Mouse (Mus musculus) layer of hippocampus, postnatal 36 days (tissue): ENCODE data around the gene Cradd. TPM values are rescaled to one million over a fixed set of nuclear protein-coding genes. Genes with fewer than 3 reads are reported as not detected.
A peak's percentile ranks its signal among the peaks of the same experiment; 100 is the strongest.

Experiments used
- DNase-seq, 2 experiments: peaks; one replicate each; pipeline ENCODE4 v3.0.0; 2022
- total RNA-seq, 2 experiments: library from RNA; stranded (reverse); gene quantifications; 2 replicates each; pipeline ENCODE4 v1.2.3; 2021

Gene Cradd
- total RNA-seq, 2 experiments from 2014 or later: 5.5 to 5.6 TPM

DNA sequence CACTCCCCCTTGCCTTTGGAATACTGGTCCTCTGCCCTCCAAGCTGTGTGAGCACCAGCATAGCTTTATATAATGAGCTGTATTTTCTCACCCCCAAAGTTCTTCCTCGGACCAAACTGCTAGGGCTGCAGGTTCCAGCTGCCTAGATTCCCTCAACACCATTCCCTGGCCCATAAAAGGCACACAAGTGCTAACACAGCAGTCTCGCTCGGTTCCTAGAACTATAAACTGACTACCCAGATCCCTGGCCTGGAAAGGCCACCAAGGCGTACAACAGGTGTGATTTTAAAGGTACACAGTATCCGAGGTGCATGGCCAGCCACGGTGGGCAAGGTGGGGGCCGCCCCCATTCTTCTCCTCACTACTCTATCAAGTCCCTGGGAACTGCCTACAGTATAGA is 54.8 kb downstream of the Cradd start:
- DNase-seq: no peak

DNA sequence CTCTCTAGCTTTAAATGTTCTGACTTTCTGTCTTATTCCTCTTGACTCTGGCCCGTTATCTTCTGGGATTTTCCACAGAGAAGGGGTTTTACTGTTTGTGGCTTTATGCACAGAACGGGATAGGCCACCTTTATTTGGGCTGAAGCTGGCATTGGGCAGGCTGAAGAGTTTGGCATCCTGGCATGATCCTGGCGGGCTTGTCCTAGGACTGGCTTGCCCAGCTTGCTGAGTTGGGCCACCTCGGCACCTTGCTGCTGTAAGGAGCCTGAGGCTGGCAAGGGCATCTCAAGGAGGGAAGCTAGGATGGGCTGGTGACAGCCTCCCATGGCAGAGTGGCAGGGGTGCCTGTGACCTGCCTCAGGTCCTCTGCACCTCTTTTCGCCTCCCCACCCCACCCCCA is 55.6 kb downstream of the Cradd start:
- no peak for DNase-seq

DNA sequence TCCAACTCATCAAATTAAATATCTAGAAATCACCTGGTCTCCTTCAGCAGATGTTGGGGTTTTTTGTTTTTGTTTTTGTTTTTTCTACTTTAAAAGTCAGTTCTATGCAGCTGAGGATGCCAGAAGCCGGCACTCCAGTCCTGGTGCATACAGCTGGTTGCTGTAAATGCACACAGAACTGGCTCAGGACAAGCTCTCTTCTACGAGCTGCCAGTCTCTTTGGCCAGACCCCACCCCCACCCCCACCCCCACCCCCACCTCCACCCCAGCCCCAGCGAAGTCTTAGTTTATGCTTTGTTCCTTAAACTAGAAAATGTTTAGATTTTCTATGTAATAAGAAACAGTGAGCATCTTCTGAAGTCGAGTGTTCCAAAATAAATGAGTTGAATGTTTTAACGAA is 57.0 kb downstream of the Cradd start:
- DNase-seq: no peak

DNA sequence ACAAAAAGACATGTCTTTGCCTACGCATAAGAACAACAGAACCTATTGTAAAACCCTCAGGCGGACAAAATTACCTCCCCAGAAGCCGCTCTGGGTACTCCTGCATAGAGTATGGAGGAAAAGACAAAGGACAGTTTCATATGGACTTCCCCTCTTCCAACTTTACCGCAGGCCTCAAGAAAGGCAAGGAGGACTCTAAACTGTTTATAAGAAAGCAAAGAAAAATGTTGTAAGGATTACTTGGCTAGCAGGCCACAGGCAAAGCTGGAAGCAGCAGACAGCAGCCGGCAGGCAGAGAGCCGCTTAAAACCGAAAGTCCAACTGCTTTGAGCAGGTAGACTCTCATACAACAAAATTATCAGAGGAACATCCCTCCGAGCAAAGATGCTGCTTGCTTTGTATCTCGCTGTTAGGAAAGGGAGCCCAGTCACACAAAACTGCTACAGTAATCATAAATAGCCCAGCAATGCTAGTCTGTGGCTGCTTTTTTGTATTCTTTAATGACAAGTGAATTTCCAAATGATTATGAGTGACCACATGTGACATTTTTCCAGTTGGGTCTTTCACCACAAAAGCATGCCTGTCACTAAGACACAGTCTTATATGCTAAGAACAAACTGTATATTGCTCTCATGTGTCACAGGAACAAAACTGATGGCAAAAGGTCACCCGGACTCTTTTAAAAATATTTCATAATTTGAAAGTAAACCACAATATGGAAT is 57.7 kb downstream of the Cradd start:
- no peak for DNase-seq

DNA sequence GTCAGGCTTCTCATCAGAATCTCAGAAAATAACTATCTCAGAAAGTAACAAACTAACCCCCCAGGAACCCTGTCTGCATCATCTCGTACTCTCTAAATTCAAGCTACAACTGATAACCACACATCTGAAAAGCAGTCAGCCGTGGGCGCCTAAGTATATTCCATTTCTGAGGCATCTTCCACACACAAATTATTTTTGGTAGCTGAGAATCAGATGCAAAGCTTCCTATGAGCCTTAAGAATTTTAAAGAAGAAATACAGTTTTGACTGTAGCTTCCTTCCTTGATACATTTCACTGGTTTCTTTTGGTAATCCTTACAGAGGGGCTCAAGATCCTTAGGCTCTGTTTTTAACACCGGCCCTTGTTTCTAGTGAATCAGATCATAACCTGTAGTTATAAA is 58.4 kb downstream of the Cradd start:
- no peak for DNase-seq

DNA sequence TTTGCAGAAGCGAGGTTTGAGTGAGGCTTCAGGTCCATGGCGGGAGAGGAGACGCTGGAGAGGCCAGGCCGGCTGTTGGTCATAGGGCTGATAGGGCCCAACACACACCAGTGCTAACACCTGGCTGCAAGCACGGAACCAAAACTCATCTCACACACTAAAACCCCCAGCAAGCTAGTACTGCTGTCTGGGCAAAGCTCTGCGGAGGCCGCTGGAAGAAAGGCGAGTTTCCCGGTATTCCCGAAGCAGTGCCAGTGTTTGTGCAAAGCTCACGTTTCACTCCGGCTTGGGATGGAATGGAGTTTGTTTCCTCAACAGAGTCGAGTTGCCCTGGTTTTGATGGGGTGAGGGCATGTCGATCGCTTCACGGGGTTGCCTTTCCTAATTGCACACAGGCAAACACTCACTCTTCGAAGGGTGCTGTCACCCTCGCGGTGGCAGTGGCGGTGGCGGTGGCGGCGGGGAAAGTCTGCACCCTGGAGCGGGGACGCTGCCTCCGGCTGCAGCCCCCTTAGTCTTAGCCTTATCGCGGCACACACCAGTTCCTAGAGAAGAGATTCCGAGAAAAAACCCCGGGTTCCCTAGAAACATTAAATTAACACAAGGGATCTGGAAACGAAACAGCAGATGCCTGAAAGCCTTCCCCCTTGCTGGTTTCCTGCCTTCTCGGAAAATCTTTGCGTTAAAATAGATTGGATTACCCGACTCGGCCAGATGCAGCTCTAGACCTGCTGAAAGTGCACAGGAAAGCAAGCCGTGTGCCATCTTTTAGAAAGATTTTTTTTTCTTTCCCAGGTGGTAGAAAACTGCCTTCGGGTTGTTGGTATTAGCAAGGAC is 59.2 kb downstream of the Cradd start:
- peak; percentile 32 to 39 for DNase-seq

DNA sequence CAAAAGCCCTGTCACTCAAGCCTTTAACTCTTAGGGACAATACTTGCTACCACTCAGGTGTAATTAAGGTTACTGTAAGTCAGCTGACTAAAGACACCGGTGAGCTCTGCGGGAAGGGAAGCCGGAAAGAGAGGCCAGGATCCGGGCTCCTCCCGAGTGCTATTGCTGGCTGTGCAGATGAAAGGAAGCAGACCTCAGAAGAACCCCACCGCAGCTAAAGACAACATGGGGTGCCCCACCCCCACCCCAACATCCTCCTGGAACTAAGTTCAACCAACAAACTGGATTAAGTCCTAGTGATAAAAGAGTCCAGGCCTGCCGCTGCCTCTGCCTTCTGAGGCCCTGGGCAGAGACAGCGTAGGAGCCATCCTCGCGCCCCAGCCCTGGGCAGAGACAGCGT is 61.5 kb downstream of the Cradd start:
- DNase-seq: no peak

DNA sequence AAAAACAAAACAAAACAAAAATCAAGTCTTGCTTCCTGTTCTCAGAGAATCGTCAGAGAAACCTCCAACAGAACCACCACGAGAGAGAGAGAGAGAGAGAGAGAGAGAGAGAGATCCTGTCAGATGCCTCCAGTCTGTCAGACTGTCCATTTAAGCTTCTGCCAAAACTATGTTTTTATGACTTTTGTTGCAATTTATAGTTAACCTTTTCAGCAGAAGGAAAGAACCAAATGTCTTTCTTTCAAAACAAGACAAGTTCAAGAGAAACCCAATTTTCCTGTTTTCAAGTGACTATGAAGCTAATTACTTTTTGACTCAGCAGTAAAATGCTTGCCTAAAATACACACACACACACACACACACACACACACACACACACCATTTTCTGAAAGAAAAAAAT is 62.7 kb downstream of the Cradd start:
- DNase-seq: no peak

DNA sequence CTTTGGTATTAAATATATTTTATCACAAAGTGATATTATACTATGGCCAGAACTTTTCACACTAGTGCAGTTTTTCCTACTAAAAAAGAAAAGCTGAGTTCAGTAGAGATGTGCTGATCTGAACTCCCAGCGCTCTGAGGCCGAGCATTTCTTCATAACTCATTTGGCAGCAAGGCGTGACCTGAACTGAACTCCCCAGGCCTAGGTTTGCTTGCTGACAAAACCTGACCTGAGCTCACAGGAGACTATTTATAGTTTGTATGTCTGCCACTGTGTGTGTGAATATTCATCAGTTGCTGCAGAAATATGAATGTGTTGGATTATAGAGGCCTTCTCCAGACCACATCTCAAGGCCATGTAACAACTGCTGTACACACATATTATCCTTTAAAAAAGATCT is 63.5 kb downstream of the Cradd start:
- no peak for DNase-seq

DNA sequence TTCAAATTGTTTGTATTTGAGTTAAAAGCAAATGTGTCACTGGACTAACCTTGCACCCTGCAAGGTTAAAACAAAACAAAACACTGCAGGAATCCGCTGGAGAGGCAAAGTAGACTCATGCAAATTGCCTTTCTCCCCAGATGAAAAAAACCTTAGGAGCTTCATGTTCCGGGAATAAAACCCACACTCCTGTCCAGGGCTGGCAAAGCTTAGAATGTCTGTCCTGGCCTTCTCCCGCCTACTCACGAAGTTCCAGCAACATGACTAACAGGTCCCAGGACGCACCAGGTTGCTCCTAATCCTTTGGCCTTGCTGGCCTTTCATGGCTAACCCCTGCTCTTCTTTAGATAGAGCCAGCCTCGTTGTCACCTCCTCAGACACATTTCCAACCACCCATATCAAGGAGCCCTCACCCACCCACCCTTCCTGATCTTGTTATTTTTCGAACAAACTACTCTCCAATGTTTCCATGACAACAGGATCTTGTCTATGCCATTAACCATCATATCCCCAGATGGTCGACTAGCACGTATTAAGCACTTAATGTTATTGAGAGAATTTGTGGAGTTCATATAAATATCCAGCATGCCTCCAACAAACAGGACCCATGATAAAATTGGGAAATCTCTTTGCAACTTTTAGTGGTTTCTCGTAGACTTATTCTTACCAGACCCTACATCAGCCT is 65.3 kb downstream of the Cradd start:
- DNase-seq: no peak

DNA sequence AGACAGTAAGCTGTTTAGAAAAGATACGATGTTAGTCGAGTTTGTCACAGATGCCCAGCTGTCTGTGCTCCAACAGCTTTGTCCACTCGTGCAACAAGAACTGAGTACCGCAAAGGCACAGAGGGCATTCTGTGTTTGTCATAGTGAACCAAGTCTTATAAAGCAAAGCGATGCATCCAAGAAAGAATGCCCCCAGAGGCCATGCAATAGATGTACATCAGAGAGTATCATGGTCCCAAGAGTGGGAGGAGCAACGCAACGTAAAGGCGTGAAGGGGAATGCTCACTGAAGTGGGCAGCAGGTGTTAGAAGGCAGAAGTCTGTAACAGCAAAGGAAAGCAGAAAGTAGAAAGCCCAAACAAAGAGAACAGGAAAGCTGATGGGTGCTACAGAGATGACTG is 66.0 kb downstream of the Cradd start:
- DNase-seq: no peak

DNA sequence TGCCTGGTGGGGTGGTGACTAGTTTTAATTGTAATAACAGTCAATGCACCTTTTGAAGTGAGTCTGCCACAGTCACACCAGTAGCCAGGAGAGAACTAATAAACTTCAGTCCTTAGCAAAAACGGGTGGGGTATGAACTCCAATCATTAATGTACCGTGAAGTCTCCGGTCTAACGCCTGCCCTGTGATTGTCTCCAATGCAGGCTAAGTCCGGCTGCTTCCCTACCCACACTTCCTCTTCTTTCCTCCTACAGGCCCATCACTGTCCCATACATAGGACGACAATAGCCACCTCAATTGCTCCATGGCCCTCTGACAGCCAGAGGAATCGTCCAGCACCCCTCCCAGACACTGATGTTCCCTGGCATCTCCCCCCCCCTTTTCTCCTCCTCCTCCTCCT is 67.8 kb downstream of the Cradd start:
- no peak for DNase-seq

DNA sequence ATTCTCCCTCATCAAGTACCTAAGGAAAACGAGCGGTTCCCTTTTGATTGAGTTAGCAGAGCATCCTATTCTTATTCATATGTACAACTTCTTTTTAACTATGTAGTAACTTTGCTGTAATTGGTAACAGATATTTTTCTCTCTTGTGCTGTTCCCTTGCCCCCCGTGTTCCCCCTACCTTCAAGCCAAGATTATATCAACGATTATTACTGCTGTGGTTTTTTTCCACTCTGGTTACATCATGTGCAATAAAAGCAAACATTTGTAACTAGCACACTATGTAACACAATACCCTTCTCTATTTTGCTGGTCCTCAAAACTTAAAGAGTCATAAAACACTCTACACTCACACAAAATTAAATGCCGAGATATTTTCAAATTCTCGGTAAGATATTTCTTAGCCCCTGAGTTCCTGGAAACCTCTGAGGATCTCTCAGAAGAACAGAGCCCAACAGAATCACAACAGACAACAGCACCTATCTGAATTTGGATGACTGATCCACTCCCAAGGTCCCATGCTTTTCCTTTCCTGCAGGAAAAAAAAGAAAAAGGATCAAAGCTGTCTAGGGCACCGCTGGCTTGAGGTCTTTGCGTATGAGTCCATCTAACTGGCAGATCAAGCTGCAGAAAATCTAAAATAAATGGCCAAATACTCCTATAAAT is 68.8 kb downstream of the Cradd start:
- no peak for DNase-seq

DNA sequence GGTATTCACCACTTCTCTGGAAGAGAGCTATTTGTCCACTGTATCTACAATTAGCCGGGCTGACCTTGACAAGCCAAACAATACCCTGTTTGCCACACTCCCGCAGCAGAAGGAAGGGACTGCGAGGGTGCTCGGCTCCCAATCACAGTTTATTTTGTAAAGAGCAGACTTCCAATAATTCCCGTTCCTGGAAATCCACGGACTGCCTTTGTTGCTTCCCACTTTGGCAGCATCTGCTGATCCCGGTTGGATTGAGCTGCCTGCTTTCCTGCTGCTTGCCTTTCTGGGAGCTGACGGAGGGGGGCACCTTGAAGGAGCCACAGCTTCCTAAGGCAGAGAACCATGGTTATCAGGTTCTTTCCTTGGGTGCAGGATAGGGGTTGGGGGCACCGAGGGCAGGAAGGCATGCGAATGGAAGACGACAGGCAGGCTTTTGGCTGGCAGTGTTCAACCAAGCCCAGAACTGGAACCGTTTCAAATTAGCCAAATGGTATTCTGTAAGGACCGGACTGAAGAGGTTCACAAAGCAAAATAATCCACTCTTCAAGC is 69.4 kb downstream of the Cradd start:
- DNase-seq: peak; percentile 44 to 57

DNA sequence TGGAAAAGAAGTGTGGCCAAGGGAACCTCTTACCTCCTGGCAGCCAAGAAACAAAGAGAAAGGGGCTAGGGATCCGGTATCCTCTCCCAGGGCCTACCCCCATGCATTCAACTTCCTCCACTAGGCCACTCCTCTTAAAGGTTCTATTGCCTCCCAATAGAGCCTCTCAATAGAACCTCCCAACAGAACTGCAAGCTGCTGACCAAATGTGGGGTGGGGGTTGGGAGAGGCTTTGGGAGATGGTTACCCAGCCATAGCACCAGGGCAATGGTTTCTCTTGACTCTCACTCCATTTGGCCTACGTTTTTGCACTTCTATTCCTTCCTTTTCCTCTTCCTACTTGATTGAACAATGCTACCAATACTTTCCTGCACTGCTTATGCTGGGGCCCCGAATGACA is 69.9 kb downstream of the Cradd start:
- no peak for DNase-seq

DNA sequence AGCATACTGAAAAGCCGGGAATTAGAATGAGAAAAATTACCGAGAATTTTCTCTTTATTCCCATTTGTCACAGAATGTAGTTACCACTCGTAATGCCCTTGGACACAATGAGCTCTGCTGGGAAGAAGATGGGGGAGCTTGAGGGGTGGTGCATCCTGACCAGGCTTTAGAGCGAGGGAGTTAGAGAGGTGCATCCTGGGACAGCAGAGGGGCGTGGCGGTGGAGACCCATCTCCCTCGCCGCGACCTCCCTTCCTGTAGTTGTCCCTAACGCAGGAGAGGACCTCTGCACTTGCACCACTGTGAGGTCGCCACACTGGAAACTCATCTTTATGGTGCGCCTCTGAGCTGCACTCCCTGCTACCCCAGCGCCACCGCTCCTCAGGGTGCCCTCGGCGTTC is 72.3 kb downstream of the Cradd start:
- DNase-seq: no peak

DNA sequence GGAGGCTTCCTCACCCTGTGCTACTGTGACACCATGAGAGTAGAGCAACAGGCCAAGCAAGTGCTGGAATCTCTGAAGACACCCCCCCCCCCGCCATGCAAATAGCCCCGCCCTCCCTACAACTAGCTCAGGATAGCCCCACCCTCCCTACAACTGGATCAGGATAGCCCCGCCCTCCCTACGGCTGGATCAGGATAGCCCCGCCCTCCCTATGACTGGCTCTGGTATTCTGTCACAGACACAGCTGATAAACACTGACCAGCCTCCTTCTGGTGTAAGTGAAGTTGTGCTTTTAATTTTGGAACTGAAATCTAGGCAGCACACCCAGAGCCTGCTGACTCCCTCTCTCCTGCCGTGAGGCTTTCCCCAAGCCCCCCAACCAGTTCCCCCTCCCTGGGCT is 75.6 kb downstream of the Cradd start:
- DNase-seq: no peak

DNA sequence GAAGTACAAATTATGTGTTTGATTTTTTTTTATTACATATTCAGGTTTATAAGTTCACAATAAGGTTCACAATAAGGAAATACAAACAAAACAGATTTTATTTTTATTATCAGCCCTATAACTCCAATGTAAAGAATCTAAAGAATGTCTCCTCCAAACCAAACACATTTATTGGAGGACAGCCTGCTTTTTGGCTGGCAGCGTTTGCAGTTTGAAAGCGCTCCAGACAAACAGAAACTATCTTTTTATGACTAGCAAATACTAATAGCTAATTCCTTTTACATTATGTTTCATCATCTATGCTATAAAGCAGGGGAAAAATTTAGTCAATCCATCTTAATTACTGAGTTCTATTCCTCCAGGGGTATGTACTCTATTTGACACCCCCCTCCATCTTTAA is 77.2 kb downstream of the Cradd start:
- DNase-seq: no peak

DNA sequence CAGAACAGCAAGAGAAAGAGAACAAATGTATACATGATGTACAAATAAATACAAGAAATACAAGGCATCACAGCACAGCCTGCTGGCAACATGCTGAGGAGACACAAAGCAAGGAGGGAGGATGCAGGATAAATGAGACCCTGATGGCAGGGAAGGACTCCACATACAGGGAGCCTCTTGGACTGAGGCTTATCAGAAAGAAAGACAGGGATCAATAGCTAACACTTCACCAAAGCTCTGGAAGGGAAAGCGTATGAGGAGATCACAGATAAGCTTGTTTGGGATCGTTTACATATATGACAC is 78.3 kb downstream of the Cradd start:
- DNase-seq: no peak

DNA sequence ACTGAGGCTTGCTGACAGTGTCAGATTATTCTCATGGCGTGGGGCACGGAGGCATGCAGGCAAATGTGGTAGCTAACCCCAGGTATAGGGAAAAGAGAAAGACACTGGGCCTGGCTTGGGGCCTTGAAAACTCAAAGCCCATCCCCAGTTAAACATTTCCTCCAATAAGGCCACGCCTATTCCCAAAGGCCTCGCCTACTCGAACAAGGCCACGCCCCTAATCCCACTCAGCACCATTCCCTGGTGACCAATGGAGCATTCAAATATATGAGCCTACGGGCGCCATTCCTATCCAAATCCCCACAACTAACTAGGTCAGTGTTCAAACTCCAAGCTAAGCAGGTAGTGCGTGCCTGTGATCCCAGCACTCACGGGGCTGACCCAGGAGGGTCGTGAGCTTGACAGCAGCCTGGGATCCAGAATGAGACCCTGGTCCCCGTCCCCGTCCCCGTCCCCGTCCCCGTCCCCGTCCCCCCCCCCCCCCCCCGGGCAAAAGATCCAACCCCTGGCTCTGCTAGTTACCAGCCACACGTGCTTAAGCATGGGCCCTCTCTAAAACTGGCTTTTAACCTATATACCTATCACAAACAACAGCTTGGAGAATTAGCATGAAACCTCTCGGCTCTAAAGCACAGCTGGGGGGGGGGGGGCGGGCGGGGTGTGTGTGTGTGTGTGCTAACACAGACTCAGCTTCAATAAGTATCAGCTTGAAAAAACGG is 78.8 kb downstream of the Cradd start:
- DNase-seq: no peak

DNA sequence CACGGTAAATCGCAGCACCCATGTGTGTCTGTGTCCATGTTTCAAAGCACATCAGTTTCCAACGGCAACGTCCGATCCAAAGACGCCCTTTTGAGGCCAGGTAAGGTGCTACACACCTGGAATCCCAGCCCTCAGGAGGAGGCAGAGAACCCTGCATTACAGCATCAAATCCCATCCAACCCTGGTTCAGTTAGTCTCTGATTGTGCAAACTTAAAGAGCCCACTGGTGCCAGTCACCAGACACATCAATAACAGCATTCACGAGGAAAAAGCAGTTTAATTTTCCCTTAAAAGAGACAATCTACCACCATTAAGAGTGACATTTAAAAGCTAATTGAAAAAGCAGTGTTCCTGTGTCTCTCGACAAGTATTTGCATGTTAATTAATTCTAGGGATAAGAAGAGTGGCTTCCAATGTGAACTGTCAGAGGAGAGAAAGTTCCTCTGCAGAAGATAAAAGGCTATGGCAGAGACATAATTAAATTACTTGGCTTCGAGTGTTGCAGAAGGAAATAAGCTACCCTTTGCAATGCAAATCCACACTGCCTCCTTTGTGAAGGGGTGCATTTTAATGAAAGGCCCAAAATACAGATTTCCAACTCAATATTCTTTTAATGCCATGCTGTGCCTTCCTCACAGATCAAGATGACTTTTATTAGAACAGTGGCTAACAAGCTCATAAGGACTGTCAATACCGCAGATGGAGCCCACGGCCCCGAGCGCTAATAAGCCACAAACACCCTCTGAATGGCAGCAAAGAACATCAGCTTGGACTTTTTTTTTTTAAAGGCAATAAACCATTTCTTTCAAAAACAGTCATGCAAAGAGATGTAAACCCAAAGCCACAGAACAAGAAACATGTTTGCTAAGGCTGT is 84.5 kb downstream of the Cradd start:
- no peak for DNase-seq
